7 mouse cellular contexts compared by ENCODE assay signal in genomic region chr6:90470947-90471541, GRCm38 (mm10). TPM values are rescaled to one million over a fixed set of nuclear protein-coding genes. Genes with fewer than 3 reads are reported as not detected.
DNase-seq lines count a peak whose midpoint lies in the region; ATAC-seq lines count a peak whose summit lies in the region.

No protein-coding gene starts in this region.

- 0 out of 2 replicates have a peak overlapping the region, but pooled peaks have one; percentile 33 for H3K27ac ChIP-seq in midbrain, embryonic 10.5 days (replicated peaks)
- no peak overlapping the region for H3K27ac ChIP-seq in midbrain, embryonic 11.5 days (ENCODE audit: low read depth, low read length)
- peak overlapping the region; percentile 68 for H3K27ac ChIP-seq in hindbrain, embryonic 15.5 days (replicated peaks)
- peak overlapping the region; percentile 64 for H3K27ac ChIP-seq in limb, embryonic 10.5 days

- ATAC-seq in midbrain, embryonic 11.5 days (ENCODE audit: low FRiP score): no peak
- ATAC-seq in hindbrain, embryonic 15.5 days (ENCODE audit: low FRiP score, low read depth): peak; percentile 59
- no peak for ATAC-seq in megakaryocyte-erythroid progenitor cell, adult 5-6 weeks (replicated peaks; ENCODE audit: low FRiP score, low TSS enrichment, poor library complexity, severe bottlenecking)

- H3K4me1 ChIP-seq in midbrain, embryonic 10.5 days: peaks cover 15% of the 10 kb centered on the region
- 0 out of 2 replicates have a peak, but pooled peaks cover 3% of the 10 kb centered on the region for H3K4me1 ChIP-seq in midbrain, embryonic 11.5 days (ENCODE audit: control insufficient read depth, insufficient read depth, low read length)
- H3K4me1 ChIP-seq in hindbrain, embryonic 15.5 days (replicated peaks): peaks cover 21% of the 10 kb centered on the region; the same call in 1 of the 2 replicates
- peaks cover 21% of the 10 kb centered on the region for H3K4me1 ChIP-seq in limb, embryonic 10.5 days

- no peaks in the 10 kb centered on the region for H3K9me3 ChIP-seq in midbrain, embryonic 10.5 days (replicated peaks)
- H3K9me3 ChIP-seq in midbrain, embryonic 11.5 days (ENCODE audit: control insufficient read depth, low read length): no peaks in the 10 kb centered on the region
- no peaks in the 10 kb centered on the region for H3K9me3 ChIP-seq in hindbrain, embryonic 15.5 days
- no peaks in the 10 kb centered on the region for H3K9me3 ChIP-seq in limb, embryonic 10.5 days (replicated peaks)

- DNase-seq in midbrain, embryonic 10.5 days (ENCODE audit: low spot score): no peak
- no peak for DNase-seq in midbrain, embryonic 11.5 days (ENCODE audit: low spot score, missing footprints)
- peak; percentile 86 for DNase-seq in gastrocnemius, adult 18-20 months (ENCODE audit: low spot score)
- no peak for DNase-seq in limb, embryonic 10.5 days (ENCODE audit: low spot score)
- peak; percentile 65 for DNase-seq in right cerebral cortex, postnatal 25 days

- WGBS in midbrain, embryonic 10.5 days: 78% methylated on average over 12 of the region's 12 CpGs
- WGBS in midbrain, embryonic 11.5 days: 76% methylated on average over 12 of the region's 12 CpGs
- 56% methylated on average over 12 of the region's 12 CpGs for WGBS in hindbrain, embryonic 15.5 days
- WGBS in limb, embryonic 10.5 days: 74% methylated on average over 12 of the region's 12 CpGs

- no peak overlapping the region for H3K4me3 ChIP-seq in midbrain, embryonic 10.5 days
- no peak overlapping the region for H3K4me3 ChIP-seq in midbrain, embryonic 11.5 days (ENCODE audit: low read depth, low read length)
- H3K4me3 ChIP-seq in hindbrain, embryonic 15.5 days: no peak overlapping the region
- no peak overlapping the region for H3K4me3 ChIP-seq in limb, embryonic 10.5 days

- 0 out of 2 replicates have a peak, but pooled peaks cover 9% of the 10 kb centered on the region for H3K36me3 ChIP-seq in midbrain, embryonic 10.5 days
- H3K36me3 ChIP-seq in midbrain, embryonic 11.5 days (ENCODE audit: control insufficient read depth, insufficient read depth, low read length): no peaks in the 10 kb centered on the region
- H3K36me3 ChIP-seq in hindbrain, embryonic 15.5 days: no peaks in the 10 kb centered on the region
- peaks cover 15% of the 10 kb centered on the region; the same call in 1 of the 2 replicates for H3K36me3 ChIP-seq in limb, embryonic 10.5 days

- H3K4me2 ChIP-seq in midbrain, embryonic 11.5 days: no peak overlapping the region
- no peak overlapping the region for H3K4me2 ChIP-seq in hindbrain, embryonic 15.5 days

- H3K27me3 ChIP-seq in midbrain, embryonic 10.5 days (ENCODE audit: low read depth, poor library complexity, severe bottlenecking): no peaks in the 10 kb centered on the region
- no peaks in the 10 kb centered on the region for H3K27me3 ChIP-seq in midbrain, embryonic 11.5 days (ENCODE audit: control insufficient read depth, insufficient read depth, low read length)
- H3K27me3 ChIP-seq in hindbrain, embryonic 15.5 days: no peaks in the 10 kb centered on the region
- H3K27me3 ChIP-seq in limb, embryonic 10.5 days (ENCODE audit: low read depth, poor library complexity, severe bottlenecking): no peaks in the 10 kb centered on the region

- no peak overlapping the region for H3K9ac ChIP-seq in midbrain, embryonic 11.5 days (ENCODE audit: low read length)
- no peak overlapping the region for H3K9ac ChIP-seq in hindbrain, embryonic 15.5 days

RNA-seq across cellular contexts. Expression of gene Klf15, which starts 8.7 kb away (rescaled TPM):
- polyA plus RNA-seq in midbrain, embryonic 10.5 days (2016; fragmentation: Nextera tagmentation; extraction: Ambion mirVana): 4.2 and 4.9 TPM in 2 replicates
- polyA plus RNA-seq in midbrain, embryonic 11.5 days (2014; fragmentation: Nextera tagmentation; extraction: Ambion mirVana): 3.5 and 4.2 TPM in 2 replicates
- total RNA-seq in gastrocnemius, adult 18-20 months (2021): 10 to 100 TPM; 33.8 to 73.0 TPM
- 17.3 and 20.0 TPM in 2 replicates for polyA plus RNA-seq in hindbrain, embryonic 15.5 days (2015; fragmentation: Nextera tagmentation; extraction: Ambion mirVana)
- polyA plus RNA-seq in limb, embryonic 10.5 days (2016; fragmentation: Nextera tagmentation; extraction: Ambion mirVana): 4.3 and 7.5 TPM in 2 replicates
- not detected in 2 replicates for total RNA-seq in megakaryocyte-erythroid progenitor cell, adult 5-6 weeks (2014; fragmentation: Nextera tagmentation)
- not detected in 2 replicates for total RNA-seq in megakaryocyte-erythroid progenitor cell, adult 5-6 weeks (2017)

RNA-seq across cellular contexts. Expression of gene Aldh1l1, which starts 15.2 kb away (rescaled TPM):
- 2.7 and 3.7 TPM in 2 replicates for polyA plus RNA-seq in midbrain, embryonic 10.5 days (2016; fragmentation: Nextera tagmentation; extraction: Ambion mirVana)
- 3.7 and 4.1 TPM in 2 replicates for polyA plus RNA-seq in midbrain, embryonic 11.5 days (2014; fragmentation: Nextera tagmentation; extraction: Ambion mirVana)
- 1 to 10 TPM; 3.5 to 4.2 TPM for total RNA-seq in gastrocnemius, adult 18-20 months (2021)
- 65.8 and 81.7 TPM in 2 replicates for polyA plus RNA-seq in hindbrain, embryonic 15.5 days (2015; fragmentation: Nextera tagmentation; extraction: Ambion mirVana)
- 1.6 and 1.7 TPM in 2 replicates for polyA plus RNA-seq in limb, embryonic 10.5 days (2016; fragmentation: Nextera tagmentation; extraction: Ambion mirVana)
- 3.2 and 4.1 TPM in 2 replicates for total RNA-seq in megakaryocyte-erythroid progenitor cell, adult 5-6 weeks (2014; fragmentation: Nextera tagmentation)
- total RNA-seq in megakaryocyte-erythroid progenitor cell, adult 5-6 weeks (2017): 4.3 and 5.3 TPM in 2 replicates

RNA-seq across cellular contexts. Expression of gene Cfap100, which starts 42.4 kb away (rescaled TPM):
- polyA plus RNA-seq in midbrain, embryonic 10.5 days (2016; fragmentation: Nextera tagmentation; extraction: Ambion mirVana): 1.9 TPM in 2 replicates
- 1.8 and 2.8 TPM in 2 replicates for polyA plus RNA-seq in midbrain, embryonic 11.5 days (2014; fragmentation: Nextera tagmentation; extraction: Ambion mirVana)
- total RNA-seq in gastrocnemius, adult 18-20 months (2021): under 1 TPM in 1 of 2 experiments, not detected in 1; 0.12 TPM
- polyA plus RNA-seq in hindbrain, embryonic 15.5 days (2015; fragmentation: Nextera tagmentation; extraction: Ambion mirVana): 6.7 and 7.2 TPM in 2 replicates
- polyA plus RNA-seq in limb, embryonic 10.5 days (2016; fragmentation: Nextera tagmentation; extraction: Ambion mirVana): 0.30 and 0.64 TPM in 2 replicates
- total RNA-seq in megakaryocyte-erythroid progenitor cell, adult 5-6 weeks (2014; fragmentation: Nextera tagmentation): not detected in 2 replicates
- not detected in 2 replicates for total RNA-seq in megakaryocyte-erythroid progenitor cell, adult 5-6 weeks (2017)

Comparison
In these comparisons a context has a peak if more than half of its experiments do, and no peak if none do; other contexts are left out.
1. DNase-seq: peak in gastrocnemius, adult 18-20 months (single experiment) and right cerebral cortex, postnatal 25 days (single experiment); none in midbrain, embryonic 10.5 days (single experiment), midbrain, embryonic 11.5 days (single experiment) and limb, embryonic 10.5 days (single experiment).
2. RNA of gene Aldh1l1, which starts 15.2 kb away (polyA plus RNA-seq): 65.8 to 81.7 TPM in hindbrain, embryonic 15.5 days; 3.7 to 4.1 TPM in midbrain, embryonic 11.5 days, 2.7 to 3.7 TPM in midbrain, embryonic 10.5 days and 1.6 to 1.7 TPM in limb, embryonic 10.5 days; every median in the first group is over 10 times any median in the second.